Mouse (Mus musculus) liver, embryonic 14.5 days (tissue): Measurements from ENCODE around the gene Pacsin2. TPM values are rescaled to one million over a fixed set of nuclear protein-coding genes. Genes with fewer than 3 reads are reported as not detected.

Source experiments
- ATAC-seq: fragments of 200-750 bp; cut with Nextera tagmentation; 2 replicates; pipeline ENCODE4 v1.8.0; 2017; ENCODE audit warnings: moderate number of reproducible peaks, mild to moderate bottlenecking, moderate library complexity; ENCODE audit not compliant: insufficient read depth
- DNase-seq, 3 experiments: peaks; one replicate each; pipeline ENCODE4 v3.0.0-alpha.2; 2012 to 2013; ENCODE audit warnings: low read depth in 3 of 3, low spot score in 3 of 3
- H3K27ac ChIP-seq: fragments of 300-500 bp; sonication (generic); 2 replicates; pipeline ENCODE4 v1.5.1; 2014; ENCODE audit warnings: moderate library complexity, mild to moderate bottlenecking, control low read depth, inconsistent platforms
- H3K27me3 ChIP-seq: fragments of 300-500 bp; sonication (generic); 2 replicates; pipeline ENCODE4 v1.6.1; 2014; ENCODE audit warnings: mild to moderate bottlenecking, low read length, moderate library complexity; ENCODE audit not compliant: control insufficient read depth, insufficient read depth
- H3K36me3 ChIP-seq: fragments of 300-500 bp; sonication (generic); replicated peaks from 2 replicates; pipeline ENCODE4 v1.6.1; 2014; ENCODE audit warnings: low read depth; ENCODE audit not compliant: control insufficient read depth, insufficient read depth
- H3K4me1 ChIP-seq, 2 experiments: fragments of 200-500 bp in 1 of 2; fragments of 300-500 bp in 1 of 2; sonication (generic) in 1 of 2; replicated peaks; 2 replicates each; pipeline ENCODE4 v1.6.1; 2012 to 2014; ENCODE audit warnings: antibody characterized with exemption in 1 of 2, inconsistent platforms in 1 of 2, low read length in 1 of 2; ENCODE audit not compliant: control insufficient read depth in 2 of 2, insufficient read depth in 2 of 2
- H3K4me2 ChIP-seq: fragments of 300-500 bp; sonication (generic); 2 replicates; pipeline ENCODE4 v1.6.1; 2014; ENCODE audit warnings: low read depth, mild to moderate bottlenecking, control low read depth, moderate library complexity
- H3K4me3 ChIP-seq, 2 experiments: fragments of 200-500 bp in 1 of 2; fragments of 300-500 bp in 1 of 2; sonication (generic) in 1 of 2; 2 replicates each; pipeline ENCODE4 v1.5.1; 2012 to 2014; ENCODE audit warnings: low read depth in 2 of 2, low read length in 2 of 2, mild to moderate bottlenecking in 2 of 2, control low read depth in 1 of 2, inconsistent platforms in 1 of 2, moderate library complexity in 1 of 2; ENCODE audit not compliant: insufficient read depth in 1 of 2
- H3K9ac ChIP-seq: fragments of 300-500 bp; sonication (generic); replicated peaks from 2 replicates; pipeline ENCODE4 v1.6.1; 2014; ENCODE audit warnings: mild to moderate bottlenecking, control low read depth, moderate library complexity
- H3K9me3 ChIP-seq: fragments of 300-500 bp; sonication (generic); 2 replicates; pipeline ENCODE4 v1.6.1; 2016; ENCODE audit warnings: low read length, mixed read lengths; ENCODE audit not compliant: control insufficient read depth
- CTCF ChIP-seq: IDR thresholded peaks from 2 replicates; pipeline ENCODE4 v1.5.1; 2016; ENCODE audit warnings: antibody characterized with exemption, low read depth, control low read depth
- EP300 ChIP-seq: IDR thresholded peaks from 2 replicates; pipeline ENCODE4 v1.6.1; 2016; ENCODE audit warnings: antibody characterized with exemption, low read depth
- WGBS: fragments of 180-500 bp; shearing (Covaris S2); extraction: QIAGEN DNeasy Blood & Tissue Kit; methylation state at CpG from one replicate; pipeline ENCODE4 v1.1.7; 2014; ENCODE audit not compliant: insufficient replicate concordance; 5-methylcytosine and 5-hydroxymethylcytosine counted together
- polyA plus RNA-seq, 2 experiments: library from polyadenylated mRNA; depleted of rRNA in 1 of 2; stranded (reverse) in 1 of 2; unstranded in 1 of 2; fragments of >200 nt; fragmentation: Nextera tagmentation in 1 of 2; extraction: Ambion mirVana in 1 of 2; gene quantifications; 2 replicates each; pipeline versions ENCODE4 v1.2.1 to v1.2.3; 2012 to 2014

Gene Pacsin2
- polyA plus RNA-seq, 2 experiments: 32.8 to 39.7 TPM

GRCm38 (mm10) chr15:83494572-83494920 lies 30.1 kb upstream of the Pacsin2 start:
- H3K4me3 ChIP-seq: no peak overlapping the region
- 71% methylated on average over 6 of the region's 6 CpGs for WGBS
- H3K9me3 ChIP-seq: no peaks in the 10 kb centered on the region
- no peak for DNase-seq
- no peak overlapping the region for H3K9ac ChIP-seq
- H3K27ac ChIP-seq: no peak overlapping the region
- no peaks in the 10 kb centered on the region for H3K27me3 ChIP-seq
- no peaks in the 10 kb centered on the region for H3K36me3 ChIP-seq
- ATAC-seq: no peak
- no peak overlapping the region for H3K4me2 ChIP-seq
- no peak for TF ChIP-seq CTCF
- TF ChIP-seq EP300: no peak
- H3K4me1 ChIP-seq: peaks cover 5 to 10% of the 10 kb centered on the region in 2 experiments; a peak in 3 of 4 replicates

DNA sequence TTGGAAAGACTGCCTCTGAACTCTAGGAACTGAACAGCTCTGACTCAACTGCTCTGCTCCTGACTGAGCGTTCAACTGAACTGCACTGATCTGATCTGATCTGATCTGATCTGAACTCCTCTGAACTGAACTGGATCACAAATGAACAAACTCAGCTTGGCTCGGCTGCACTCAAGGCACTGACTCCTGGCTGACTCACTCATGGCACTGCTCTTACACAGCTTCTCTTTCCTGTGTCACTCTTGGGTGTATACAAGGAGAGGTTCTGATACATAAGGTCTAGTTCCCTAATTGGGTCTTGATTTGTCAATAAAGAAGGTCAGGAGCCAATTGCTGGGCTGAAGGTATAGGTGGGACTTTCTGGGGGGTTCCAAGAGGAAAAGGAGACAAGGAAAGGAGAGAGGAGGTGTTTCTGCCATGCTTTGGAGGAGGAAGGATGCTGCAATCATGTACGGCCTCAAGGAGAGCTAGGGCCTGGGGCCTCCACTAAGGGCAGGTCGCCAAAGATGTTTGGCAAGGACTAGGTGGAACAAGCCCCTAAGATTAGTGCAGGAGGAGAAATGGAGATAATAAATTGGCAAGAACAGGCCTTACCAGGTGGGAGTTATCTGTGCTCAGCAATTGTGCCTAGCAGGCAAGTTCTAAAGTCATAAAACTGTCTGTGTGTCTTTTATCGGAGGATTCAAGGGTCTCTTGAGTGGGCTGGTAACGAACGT lies 29.6 kb upstream of the Pacsin2 start:
- Histone ChIP-seq H3K27ac (no peak overlapping the region), H3K36me3 (no peaks in the 10 kb centered on the region), H3K4me3 (no peak overlapping the region), H3K27me3 (no peaks in the 10 kb centered on the region), H3K9ac (no peak overlapping the region), H3K4me1 (peaks cover 5 to 10% of the 10 kb centered on the region in 2 experiments; a peak in 3 of 4 replicates), H3K9me3 (no peaks in the 10 kb centered on the region), H3K4me2 (no peak overlapping the region)
- no peak for ATAC-seq
- 59% methylated on average over 7 of the region's 7 CpGs for WGBS
- DNase-seq: no peak
- no peak for TF ChIP-seq EP300
- no peak for TF ChIP-seq CTCF

- Histone ChIP-seq H3K4me3 (no peak overlapping the region), H3K9me3 (no peaks in the 10 kb centered on the region), H3K36me3 (no peaks in the 10 kb centered on the region), H3K4me2 (no peak overlapping the region), H3K9ac (no peak overlapping the region), H3K27ac (no peak overlapping the region), H3K4me1 (peaks cover 5 to 10% of the 10 kb centered on the region in 2 experiments; a peak in 3 of 4 replicates), H3K27me3 (no peaks in the 10 kb centered on the region)
- WGBS: 76% methylated on average over 5 of the region's 5 CpGs
- DNase-seq (no peak), ATAC-seq (no peak)
- TF ChIP-seq CTCF (no peak), EP300 (no peak)
Measured at GRCm38 (mm10) chr15:83491891-83492290, 27.5 kb upstream of the Pacsin2 start.

DNA sequence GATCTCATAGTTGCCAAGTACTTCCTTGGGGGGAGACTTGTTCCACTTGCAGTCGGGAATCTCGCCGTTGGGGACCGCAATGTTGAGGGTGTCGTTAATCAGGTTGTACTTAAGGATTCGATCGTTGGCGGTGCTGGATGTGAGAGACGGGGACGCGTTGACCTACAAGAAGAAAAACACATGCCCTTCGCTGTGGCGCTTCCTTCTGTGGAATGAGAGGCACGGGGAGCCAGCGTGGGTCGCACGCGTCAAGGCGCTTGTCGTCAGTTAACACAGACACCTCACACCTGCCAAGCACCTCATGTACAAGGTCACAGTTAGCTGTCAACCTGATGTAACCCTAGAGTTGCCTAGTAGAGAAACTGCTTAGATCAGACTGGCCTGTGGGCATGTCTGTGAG lies 25.1 kb upstream of the Pacsin2 start:
- no peak overlapping the region for H3K4me2 ChIP-seq
- H3K9me3 ChIP-seq: no peaks in the 10 kb centered on the region
- ATAC-seq (no peak), DNase-seq (no peak)
- no peak overlapping the region for H3K27ac ChIP-seq
- H3K4me1 ChIP-seq: no peaks in the 10 kb centered on the region
- 86% methylated on average over 20 of the region's 20 CpGs for WGBS
- TF ChIP-seq EP300 (no peak), CTCF (no peak)
- H3K36me3 ChIP-seq: no peaks in the 10 kb centered on the region
- no peaks in the 10 kb centered on the region for H3K27me3 ChIP-seq
- H3K4me3 ChIP-seq: no peak overlapping the region
- no peak overlapping the region for H3K9ac ChIP-seq

DNA sequence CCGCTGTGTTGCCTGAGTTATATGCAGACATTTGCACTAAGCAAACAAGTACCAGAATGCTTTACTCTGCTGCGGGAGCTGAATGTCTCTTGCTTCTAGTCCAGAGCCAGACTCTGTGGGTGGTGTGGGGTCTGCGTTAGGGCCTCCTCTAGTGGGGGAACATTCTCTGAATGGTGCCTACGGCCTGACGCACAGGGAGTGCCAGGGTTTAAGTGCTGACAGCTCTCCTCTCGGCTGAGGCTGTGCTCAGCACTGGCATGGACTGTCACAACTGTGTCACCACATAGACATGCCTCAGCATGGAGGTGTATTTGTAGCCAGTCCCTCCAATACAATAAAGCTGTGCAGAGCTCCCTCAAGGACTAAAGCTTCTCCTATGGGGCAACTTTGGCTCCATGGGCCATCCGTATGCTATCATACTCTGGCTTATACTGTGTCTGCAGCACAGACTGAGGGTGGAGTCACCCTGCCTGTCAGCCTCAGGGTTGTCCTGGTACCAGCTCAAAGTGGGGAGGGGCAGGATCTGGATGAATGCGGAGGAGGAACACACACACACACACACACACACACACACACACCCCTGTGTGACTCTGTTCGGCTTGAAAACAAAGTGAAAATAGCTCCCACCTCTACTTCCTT lies 23.2 kb upstream of the Pacsin2 start:
- no peak for ATAC-seq
- no peak for TF ChIP-seq EP300
- TF ChIP-seq CTCF: no peak
- 72% methylated on average over 9 of the region's 9 CpGs for WGBS

More for the DNA sequence above, 23.2 kb upstream of the Pacsin2 start:
- Histone ChIP-seq H3K9me3 (no peaks in the 10 kb centered on the region), H3K9ac (no peak overlapping the region), H3K4me3 (no peak overlapping the region), H3K36me3 (no peaks in the 10 kb centered on the region), H3K27me3 (no peaks in the 10 kb centered on the region), H3K4me1 (0 out of 4 replicates have a peak, but pooled peaks cover 0 to 2% of the 10 kb centered on the region in 2 experiments), H3K4me2 (no peak overlapping the region), H3K27ac (no peak overlapping the region)
- no peak for DNase-seq
